Mouse (Mus musculus) CH12.LX (cell line): ENCODE measurements at regions not wholly inside any gene's neighbourhood (a gene's known extent, or its start where the extent isn't known, plus 50 kb on each side); places are given as distances from the start of the nearest gene placed in this dataset.

Experiments
- DNase-seq: peaks from one replicate; pipeline ENCODE4 v3.0.0-alpha.2; 2013; ENCODE audit errors: extremely low read depth
- H3K27ac ChIP-seq: 2 replicates; pipeline ENCODE4 v1.5.1; 2012; ENCODE audit warnings: low read depth, mild to moderate bottlenecking, control low read depth, moderate library complexity; ENCODE audit not compliant: insufficient read depth
- H3K27me3 ChIP-seq: replicated peaks from 2 replicates; pipeline ENCODE3; 2012; ENCODE audit warnings: inconsistent platforms
- H3K36me3 ChIP-seq, 2 experiments: replicated peaks in 1 of 2; 2 replicates each; pipeline versions ENCODE3 to v1.6.1; 2012; ENCODE audit warnings: inconsistent platforms in 1 of 2, low read length in 1 of 2, mild to moderate bottlenecking in 1 of 2, mixed read lengths in 1 of 2, moderate library complexity in 1 of 2; ENCODE audit not compliant: control insufficient read depth in 1 of 2, insufficient read depth in 1 of 2
- H3K4me1 ChIP-seq, 2 experiments: 2 replicates each; pipeline ENCODE4 v1.6.1; 2012; ENCODE audit warnings: inconsistent platforms in 1 of 2, moderate library complexity in 1 of 2; ENCODE audit not compliant: insufficient read depth in 2 of 2, control insufficient read depth in 1 of 2
- H3K4me2 ChIP-seq: 2 replicates; pipeline ENCODE4 v1.6.1; 2012; ENCODE audit warnings: low read depth, mild to moderate bottlenecking, control low read depth; ENCODE audit not compliant: poor library complexity, insufficient read depth, severe bottlenecking
- H3K4me3 ChIP-seq, 3 experiments: fragments of 150-350 bp in 1 of 3; sonication (generic) in 1 of 3; replicated peaks in 1 of 3; 2 replicates each; pipeline versions ENCODE3 to v1.5.1; 2011 to 2012; ENCODE audit warnings: low read depth in 2 of 3, low read length in 2 of 3, mild to moderate bottlenecking in 2 of 3, moderate library complexity in 2 of 3, control low read depth in 1 of 3, improper control_type of control experiment in 1 of 3, inconsistent platforms in 1 of 3, mixed read lengths in 1 of 3; ENCODE audit not compliant: poor library complexity in 1 of 3
- H3K79me2 ChIP-seq: replicated peaks from 2 replicates; pipeline ENCODE4 v1.6.1; 2012; ENCODE audit warnings: mild to moderate bottlenecking, moderate library complexity; ENCODE audit not compliant: control insufficient read depth, poor library complexity, insufficient read depth, severe bottlenecking; ENCODE audit errors: extremely low read depth
- H3K9ac ChIP-seq: 2 replicates; pipeline ENCODE4 v1.6.1; 2012; ENCODE audit warnings: low read depth, mild to moderate bottlenecking, control low read depth, moderate library complexity; ENCODE audit not compliant: insufficient read depth
- H3K9me3 ChIP-seq: replicated peaks from 2 replicates; pipeline ENCODE3; 2012; ENCODE audit warnings: low read length, inconsistent platforms, mixed read lengths
- BHLHE40 ChIP-seq: IDR thresholded peaks from 2 replicates; pipeline ENCODE4 v1.6.1; 2011; ENCODE audit warnings: mild to moderate bottlenecking, low read depth, low read length, improper control_type of control experiment
- CHD2 ChIP-seq: IDR thresholded peaks from 2 replicates; pipeline ENCODE4 v1.6.1; 2011; ENCODE audit warnings: low read length, improper control_type of control experiment
- CTCF ChIP-seq, 2 experiments: IDR thresholded peaks in 1 of 2; conservative IDR thresholded peaks in 1 of 2; 2 replicates each; pipeline ENCODE4 v1.5.1; 2011 to 2012; ENCODE audit warnings: low read depth in 2 of 2, low read length in 2 of 2, improper control_type of control experiment in 1 of 2, inconsistent platforms in 1 of 2, mild to moderate bottlenecking in 1 of 2, moderate library complexity in 1 of 2
- ELF1 ChIP-seq: IDR thresholded peaks from 2 replicates; pipeline ENCODE4 v1.6.1; 2014; ENCODE audit warnings: low read depth, mild to moderate bottlenecking, inconsistent platforms, low read length, improper control_type of control experiment
- HCFC1 ChIP-seq: IDR thresholded peaks from 2 replicates; pipeline ENCODE4 v1.6.1; 2012; ENCODE audit warnings: low read depth, mild to moderate bottlenecking, inconsistent platforms, low read length, improper control_type of control experiment
- IRF4 ChIP-seq: IDR thresholded peaks from 2 replicates; pipeline ENCODE4 v1.6.1; 2014; ENCODE audit warnings: low read depth, mild to moderate bottlenecking, inconsistent platforms, low read length, improper control_type of control experiment
- MAX ChIP-seq: IDR thresholded peaks from 2 replicates; pipeline ENCODE4 v1.6.1; 2011; ENCODE audit warnings: low read length, improper control_type of control experiment
- MEF2A ChIP-seq: IDR thresholded peaks from 2 replicates; pipeline ENCODE4 v1.6.1; 2014; ENCODE audit warnings: low read depth, mild to moderate bottlenecking, inconsistent platforms, low read length, improper control_type of control experiment, borderline replicate concordance
- MXI1 ChIP-seq: IDR thresholded peaks from 2 replicates; pipeline ENCODE4 v1.6.1; 2011; ENCODE audit warnings: mild to moderate bottlenecking, low read depth, low read length, improper control_type of control experiment
- NRF1 ChIP-seq: IDR thresholded peaks from 2 replicates; pipeline ENCODE4 v1.6.1; 2014; ENCODE audit warnings: low read depth, mild to moderate bottlenecking, inconsistent platforms, low read length, improper control_type of control experiment, moderate library complexity
- POLR2AphosphoS2 ChIP-seq: IDR thresholded peaks from 2 replicates; pipeline ENCODE4 v1.6.1; 2011; ENCODE audit warnings: low read depth, low read length, improper control_type of control experiment
- RCOR1 ChIP-seq: conservative IDR thresholded peaks from 2 replicates; pipeline ENCODE4 v1.6.1; 2012; ENCODE audit warnings: low read depth, mild to moderate bottlenecking, inconsistent platforms, low read length, improper control_type of control experiment
- UBTF ChIP-seq: IDR thresholded peaks from 2 replicates; pipeline ENCODE4 v1.6.1; 2012; ENCODE audit warnings: low read depth, mild to moderate bottlenecking, inconsistent platforms, low read length, improper control_type of control experiment, moderate library complexity
- USF1 ChIP-seq: IDR thresholded peaks from 2 replicates; pipeline ENCODE4 v1.6.1; 2014; ENCODE audit warnings: low read depth, mild to moderate bottlenecking, inconsistent platforms, low read length, improper control_type of control experiment
- ZC3H11A ChIP-seq: IDR thresholded peaks from 2 replicates; pipeline ENCODE4 v1.6.1; 2012; ENCODE audit warnings: low read depth, mild to moderate bottlenecking, inconsistent platforms, low read length, improper control_type of control experiment
- ZKSCAN1 ChIP-seq: IDR thresholded peaks from 2 replicates; pipeline ENCODE4 v1.6.1; 2012; ENCODE audit warnings: low read depth, inconsistent platforms, low read length, improper control_type of control experiment, borderline replicate concordance
- ZNF384 ChIP-seq: IDR thresholded peaks from 2 replicates; pipeline ENCODE4 v1.6.1; 2012; ENCODE audit warnings: low read depth, low read length, improper control_type of control experiment, inconsistent platforms
- dilution Hi-C: fragments of 300-500 bp; cut with MboI; formaldehyde crosslinking; loops from 2 replicates; pipeline ENCODE4 v1.14.3; 2020; ENCODE audit warnings: low sequenced_read_pairs; ENCODE audit not compliant: extremely low pct_unique_long_range_greater_than_20kb, extremely low pct_ligation_motif_present
- in situ Hi-C: fragments of 300-500 bp; cut with MboI; formaldehyde crosslinking; loops from 3 replicates; pipeline ENCODE4 v1.14.3; 2019; ENCODE audit warnings: low sequenced_read_pairs, low pct_ligation_motif_present, low pct_unique_long_range_greater_than_20kb, mixed read lengths

- Histone ChIP-seq H3K27ac (no peak overlapping the region), H3K79me2 (no peaks in the 10 kb centered on the region), H3K9ac (no peak overlapping the region), H3K4me1 (no peaks in the 10 kb centered on the region), H3K4me3 (no peak overlapping the region), H3K36me3 (no peaks in the 10 kb centered on the region), H3K4me2 (no peak overlapping the region), H3K27me3 (no peaks in the 10 kb centered on the region), H3K9me3 (no peaks in the 10 kb centered on the region)
- dilution Hi-C loops (no loop called here), in situ Hi-C loops (no loop called here)
- DNase-seq, result no peak
- TF ChIP-seq HCFC1 (no peak), BHLHE40 (no peak), MAX (no peak), NRF1 (no peak), CHD2 (no peak), MEF2A (no peak), UBTF (no peak), RCOR1 (no peak), USF1 (no peak), POLR2AphosphoS2 (no peak), ZKSCAN1 (no peak), IRF4 (no peak), ZNF384 (no peak), ELF1 (no peak), ZC3H11A (no peak)
These were observed 280.9 kb upstream of the Gm9972 start for GRCm38 (mm10) chr11:42754481-42755272.

- no peaks in the 10 kb centered on the region for H3K27me3 ChIP-seq
- no peaks in the 10 kb centered on the region for H3K9me3 ChIP-seq
- in situ Hi-C loops (no loop called here), dilution Hi-C loops (no loop called here)
- H3K9ac ChIP-seq, result no peak overlapping the region
- no peak overlapping the region for H3K4me2 ChIP-seq
- no peaks in the 10 kb centered on the region for H3K79me2 ChIP-seq
- H3K27ac ChIP-seq, result no peak overlapping the region
- no peaks in the 10 kb centered on the region for H3K36me3 ChIP-seq
- no peak for DNase-seq
- no peak for TF ChIP-seq MXI1
- no peak for TF ChIP-seq CTCF (conservative IDR thresholded peaks at IDR 0.05 in 1 of 2, IDR thresholded peaks at IDR 0.05 in 1 of 2; ENCODE audit: low read depth in 2 of 2, low read length in 2 of 2)
- TF ChIP-seq POLR2AphosphoS2, result no peak
- H3K4me3 ChIP-seq, result no peak overlapping the region
- no peaks in the 10 kb centered on the region for H3K4me1 ChIP-seq
These were observed 280.1 kb upstream of the Gm9972 start for GRCm38 (mm10) chr11:42755415-42755814.
